Comparison of ENCODE assay signal across 9 mouse cellular contexts in the genomic region with DNA sequence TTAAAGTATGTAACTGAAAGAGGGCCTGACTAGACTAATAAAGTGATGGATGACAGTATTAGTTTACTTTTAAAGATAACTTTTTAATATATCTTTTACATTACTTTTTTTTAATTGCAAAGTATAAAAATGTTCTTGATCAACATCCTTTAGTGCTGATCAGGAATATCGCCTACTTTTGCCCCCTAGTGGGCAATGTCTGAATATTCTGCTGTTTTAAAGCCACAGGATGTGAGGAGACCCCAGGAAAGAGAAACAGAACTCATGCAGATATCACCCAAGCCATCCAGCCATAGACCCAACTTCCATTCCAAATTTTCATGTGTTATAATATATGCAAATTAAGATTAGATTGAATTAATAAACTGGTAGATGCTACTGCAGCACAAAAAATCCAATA. TPM values are rescaled to one million over a fixed set of nuclear protein-coding genes. Genes with fewer than 3 reads are reported as not detected.
A peak's percentile ranks its signal among the peaks of the same experiment; 100 is the strongest.
DNase-seq lines count a peak whose midpoint lies in the region; ATAC-seq and TF ChIP-seq lines count a peak whose summit lies in the region.
"Had no signal": no experiment of that assay in that cellular context is flagged by ENCODE, and none has a peak within 500 bp of the region (broad histone marks: within the 10 kb centered on the region; RNA-seq: fewer than 3 reads in every experiment).

No protein-coding gene starts in this region.

- H3K4me3 ChIP-seq in heart, postnatal 0 days (ENCODE audit: low read depth, low read length): no peak overlapping the region
- H3K4me3 ChIP-seq in midbrain, embryonic 14.5 days (replicated peaks; ENCODE audit: low read depth, low read length): no peak overlapping the region
- no peak overlapping the region for H3K4me3 ChIP-seq in midbrain, embryonic 15.5 days
- no peak overlapping the region for H3K4me3 ChIP-seq in cortical plate, adult 2 months (ENCODE audit: insufficient read depth, low read length)
- H3K4me3 ChIP-seq: liver, embryonic 13.5 days had no signal

- peak; percentile 45 for TF ChIP-seq CTCF in heart, postnatal 0 days (IDR thresholded peaks at IDR 0.05; ENCODE audit: low read depth)
- TF ChIP-seq CTCF in cortical plate, adult 2 months (IDR thresholded peaks at IDR 0.05; ENCODE audit: extremely low read depth, insufficient read depth, low read length): 0 out of 2 replicates have a peak, but pooled peaks have one; percentile 14

- no peak for TF ChIP-seq EP300 in heart, postnatal 0 days (IDR thresholded peaks at IDR 0.05; ENCODE audit: low read depth)

- ATAC-seq in heart, postnatal 0 days (ENCODE audit: insufficient read depth, low read depth): no peak
- ATAC-seq in midbrain, embryonic 14.5 days (ENCODE audit: low FRiP score, low TSS enrichment): no peak
- ATAC-seq in midbrain, embryonic 15.5 days (replicated peaks): no peak

- H3K9ac ChIP-seq in heart, postnatal 0 days (replicated peaks; ENCODE audit: low read depth, low read length): no peak overlapping the region
- H3K9ac ChIP-seq in midbrain, embryonic 14.5 days (replicated peaks; ENCODE audit: low read length): no peak overlapping the region
- no peak overlapping the region for H3K9ac ChIP-seq in midbrain, embryonic 15.5 days
- H3K9ac ChIP-seq: liver, embryonic 13.5 days had no signal

- no peaks in the 10 kb centered on the region for H3K27me3 ChIP-seq in heart, postnatal 0 days (ENCODE audit: control insufficient read depth, insufficient read depth, low read length)
- no peaks in the 10 kb centered on the region for H3K27me3 ChIP-seq in midbrain, embryonic 14.5 days (ENCODE audit: control insufficient read depth, insufficient read depth, low read length)
- H3K27me3 ChIP-seq in midbrain, embryonic 15.5 days (replicated peaks): no peaks in the 10 kb centered on the region
- no peaks in the 10 kb centered on the region for H3K27me3 ChIP-seq in splenic B cell, adult 2 months (ENCODE audit: control insufficient read depth, insufficient read depth, low read length, poor library complexity, severe bottlenecking)
- H3K27me3 ChIP-seq: liver, embryonic 13.5 days had no signal

- H3K4me1 ChIP-seq in heart, postnatal 0 days (ENCODE audit: control insufficient read depth, insufficient read depth): no peaks in the 10 kb centered on the region
- no peaks in the 10 kb centered on the region for H3K4me1 ChIP-seq in midbrain, embryonic 14.5 days (ENCODE audit: control insufficient read depth, insufficient read depth, low read length)
- no peaks in the 10 kb centered on the region for H3K4me1 ChIP-seq in midbrain, embryonic 15.5 days
- H3K4me1 ChIP-seq in cortical plate, adult 2 months (ENCODE audit: control insufficient read depth, insufficient read depth, low read length): no peaks in the 10 kb centered on the region

- H3K4me2 ChIP-seq in heart, postnatal 0 days (ENCODE audit: low read depth, low read length): no peak overlapping the region
- H3K4me2 ChIP-seq in midbrain, embryonic 14.5 days (ENCODE audit: low read length): no peak overlapping the region
- H3K4me2 ChIP-seq in midbrain, embryonic 15.5 days: no peak overlapping the region
- H3K4me2 ChIP-seq: liver, embryonic 13.5 days had no signal

- no peak overlapping the region for H3K27ac ChIP-seq in heart, postnatal 0 days (ENCODE audit: low read depth)
- H3K27ac ChIP-seq in midbrain, embryonic 14.5 days (replicated peaks; ENCODE audit: low read depth, low read length): no peak overlapping the region
- H3K27ac ChIP-seq in midbrain, embryonic 15.5 days: no peak overlapping the region
- no peak overlapping the region for H3K27ac ChIP-seq in cortical plate, adult 2 months (ENCODE audit: insufficient read depth, low read length)
- H3K27ac ChIP-seq: liver, embryonic 13.5 days had no signal

- DNase-seq in heart, postnatal 0 days (ENCODE audit: low spot score): no peak
- DNase-seq in heart, adult 11 months: no peak
- DNase-seq in midbrain, embryonic 14.5 days: peak; percentile 82
- peak; percentile 45 for DNase-seq in splenic B cell, adult 2 months (ENCODE audit: low read depth, low spot score)
- DNase-seq in urinary bladder, postnatal 14 days (ENCODE audit: low spot score): no peak
- no peak for DNase-seq in gastrocnemius, adult 18-20 months (ENCODE audit: low spot score)
- DNase-seq: liver, embryonic 13.5 days had no signal

- no peak for TF ChIP-seq POLR2A in cortical plate, adult 2 months (IDR thresholded peaks at IDR 0.05; ENCODE audit: extremely low read depth, insufficient read depth, low read length)

- WGBS in heart, postnatal 0 days: 20% methylated on average over 1 of the region's 1 CpGs
- 34% methylated on average over 1 of the region's 1 CpGs for WGBS in midbrain, embryonic 14.5 days
- WGBS in midbrain, embryonic 15.5 days: 23% methylated on average over 1 of the region's 1 CpGs

- no peaks in the 10 kb centered on the region for H3K9me3 ChIP-seq in heart, postnatal 0 days (replicated peaks; ENCODE audit: control insufficient read depth, low read length)
- no peaks in the 10 kb centered on the region for H3K9me3 ChIP-seq in midbrain, embryonic 14.5 days (ENCODE audit: control insufficient read depth, low read length)
- no peaks in the 10 kb centered on the region for H3K9me3 ChIP-seq in midbrain, embryonic 15.5 days
- H3K9me3 ChIP-seq: liver, embryonic 13.5 days had no signal

- 0 out of 2 replicates have a peak, but pooled peaks cover 6% of the 10 kb centered on the region for H3K36me3 ChIP-seq in heart, postnatal 0 days (replicated peaks; ENCODE audit: control insufficient read depth, insufficient read depth, low read length)
- 0 out of 2 replicates have a peak, but pooled peaks cover 3% of the 10 kb centered on the region for H3K36me3 ChIP-seq in midbrain, embryonic 14.5 days (ENCODE audit: control insufficient read depth, insufficient read depth, low read length)
- no peaks in the 10 kb centered on the region for H3K36me3 ChIP-seq in midbrain, embryonic 15.5 days (replicated peaks)
- H3K36me3 ChIP-seq in splenic B cell, adult 2 months (ENCODE audit: control insufficient read depth, insufficient read depth, low read length, poor library complexity, severe bottlenecking): 0 out of 2 replicates have a peak, but pooled peaks cover 4% of the 10 kb centered on the region

RNA-seq across cellular contexts. Expression of gene Cldn20, which starts 1.1 kb away (rescaled TPM):
- not detected in 2 replicates for total RNA-seq in heart, postnatal 0 days (2014; rRNA removed; ENCODE audit: low replicate concordance)
- not detected in 2 replicates for polyA plus RNA-seq in heart, postnatal 0 days (2015; fragmentation: Nextera tagmentation; extraction: Ambion mirVana)
- polyA plus RNA-seq in midbrain, embryonic 14.5 days (2014; fragmentation: Nextera tagmentation; extraction: Ambion mirVana): not detected in 2 replicates
- not detected in 2 replicates for polyA plus RNA-seq in midbrain, embryonic 15.5 days (2015; fragmentation: Nextera tagmentation; extraction: Ambion mirVana)
- 0.95 and 1.0 TPM in 2 replicates for polyA plus RNA-seq in cortical plate, adult 2 months (2012; rRNA removed)
- total RNA-seq in gastrocnemius, adult 18-20 months (2021): not detected
- polyA plus RNA-seq: liver, embryonic 13.5 days had no signal

RNA-seq across cellular contexts. Expression of gene Tfb1m, which starts 24.2 kb away (rescaled TPM):
- 3.5 and 13.0 TPM in 2 replicates for total RNA-seq in heart, postnatal 0 days (2014; rRNA removed; ENCODE audit: low replicate concordance)
- polyA plus RNA-seq in heart, postnatal 0 days (2015; fragmentation: Nextera tagmentation; extraction: Ambion mirVana): 9.4 and 12.8 TPM in 2 replicates
- polyA plus RNA-seq in midbrain, embryonic 14.5 days (2014; fragmentation: Nextera tagmentation; extraction: Ambion mirVana): 12.4 and 12.7 TPM in 2 replicates
- polyA plus RNA-seq in midbrain, embryonic 15.5 days (2015; fragmentation: Nextera tagmentation; extraction: Ambion mirVana): 11.7 TPM in 2 replicates
- 6.0 and 7.2 TPM in 2 replicates for polyA plus RNA-seq in cortical plate, adult 2 months (2012; rRNA removed)
- 10 to 100 TPM in 1 of 2 experiments, 1 to 10 TPM in 1; 9.7 to 10.2 TPM for total RNA-seq in gastrocnemius, adult 18-20 months (2021)

Comparison
In these comparisons a context has a peak if more than half of its experiments do, and no peak if none do; other contexts are left out.
1. DNase-seq: peak in midbrain, embryonic 14.5 days (single experiment) and splenic B cell, adult 2 months (single experiment); none in heart, postnatal 0 days (single experiment), heart, adult 11 months (single experiment), urinary bladder, postnatal 14 days (single experiment) and gastrocnemius, adult 18-20 months (single experiment).